Mouse (Mus musculus) G1E (cell line): ENCODE data around the gene Tpk1.

Source experiments
- CTCF ChIP-seq: IDR thresholded peaks from 2 replicates; pipeline ENCODE4 v1.5.1; 2012; ENCODE audit warnings: low read depth, low read length, inconsistent platforms, mixed read lengths
- GATA1 ChIP-seq: IDR thresholded peaks from 2 replicates; pipeline ENCODE4 v1.6.1; 2012; ENCODE audit warnings: borderline replicate concordance, low read length, inconsistent platforms, mixed read lengths

DNA sequence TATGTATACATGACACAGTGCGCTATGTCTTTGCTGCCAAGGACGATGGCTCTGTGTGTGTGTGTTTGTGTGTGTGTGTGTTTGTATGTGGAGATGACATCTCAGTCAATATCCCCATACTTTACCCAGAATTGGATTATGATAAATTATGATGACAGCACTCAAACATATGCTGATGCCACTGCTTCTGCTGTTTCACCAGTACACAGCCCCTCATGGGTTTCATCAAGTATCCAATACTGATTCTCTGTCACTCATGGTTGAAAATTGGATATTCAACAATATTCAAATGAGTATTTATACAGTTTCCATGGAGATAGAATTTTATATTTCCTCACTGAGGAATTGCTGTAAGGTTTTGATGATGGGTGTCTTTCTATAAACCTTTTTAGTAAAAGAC lies 208.1 kb downstream of the Tpk1 start:
- no peak for TF ChIP-seq CTCF
- no peak for TF ChIP-seq GATA1
